Mouse (Mus musculus) forebrain, embryonic 14.5 days (tissue): Measurements from ENCODE around the gene Sh2b2. TPM values are rescaled to one million over a fixed set of nuclear protein-coding genes. Genes with fewer than 3 reads are reported as not detected.

ENCODE experiments used
- ATAC-seq: fragments of 200-750 bp; cut with Nextera tagmentation; 2 replicates; pipeline ENCODE4 v1.8.0; 2017; ENCODE audit warnings: mild to moderate bottlenecking, moderate library complexity
- DNase-seq: peaks from one replicate; pipeline ENCODE4 v3.0.0-alpha.2; 2015; ENCODE audit warnings: low spot score
- H3K27ac ChIP-seq: fragments of 300-500 bp; sonication (generic); 2 replicates; pipeline ENCODE4 v1.5.1; 2014; ENCODE audit warnings: low read depth, mild to moderate bottlenecking, control low read depth, low read length, moderate library complexity
- H3K27me3 ChIP-seq: fragments of 300-500 bp; sonication (generic); replicated peaks from 2 replicates; pipeline ENCODE4 v1.6.1; 2014; ENCODE audit warnings: low read length, control low read depth, mixed read lengths; ENCODE audit not compliant: control insufficient read depth, insufficient read depth
- H3K36me3 ChIP-seq: fragments of 300-500 bp; sonication (generic); 2 replicates; pipeline ENCODE4 v1.6.1; 2014; ENCODE audit warnings: low read length, control low read depth; ENCODE audit not compliant: control insufficient read depth, insufficient read depth
- H3K4me1 ChIP-seq: fragments of 300-500 bp; sonication (generic); 2 replicates; pipeline ENCODE4 v1.6.1; 2014; ENCODE audit warnings: antibody characterized with exemption, low read length, control low read depth; ENCODE audit not compliant: control insufficient read depth, insufficient read depth
- H3K4me2 ChIP-seq: fragments of 300-500 bp; sonication (generic); 2 replicates; pipeline ENCODE4 v1.6.1; 2014; ENCODE audit warnings: mild to moderate bottlenecking, control low read depth, low read length
- H3K4me3 ChIP-seq: fragments of 300-500 bp; sonication (generic); 2 replicates; pipeline ENCODE4 v1.5.1; 2014; ENCODE audit warnings: low read depth, low read length, control low read depth
- H3K9ac ChIP-seq: fragments of 300-500 bp; sonication (generic); 2 replicates; pipeline ENCODE4 v1.6.1; 2014; ENCODE audit warnings: mild to moderate bottlenecking, low read length, control low read depth, moderate library complexity
- H3K9me3 ChIP-seq: fragments of 300-500 bp; sonication (generic); replicated peaks from 2 replicates; pipeline ENCODE4 v1.6.1; 2016; ENCODE audit warnings: low read length, control low read depth, mixed read lengths; ENCODE audit not compliant: control insufficient read depth
- WGBS: fragments of 180-500 bp; shearing (Covaris S2); extraction: QIAGEN DNeasy Blood & Tissue Kit; methylation state at CpG from one replicate; pipeline ENCODE4 v1.1.7; 2014; 5-methylcytosine and 5-hydroxymethylcytosine counted together
- polyA plus RNA-seq: library from polyadenylated mRNA; unstranded; fragments of >200 nt; fragmentation: Nextera tagmentation; extraction: Ambion mirVana; gene quantifications from 2 replicates; pipeline ENCODE4 v1.2.1, GENCODE M21; 2014

Sh2b2 gene
- polyA plus RNA-seq, 1 experiment from 2014 or later = 16.5 TPM

- no peak for ATAC-seq
- H3K4me2 ChIP-seq = no peak overlapping the region
Measured at GRCm38 (mm10) chr5:136179594-136179993, 66.8 kb downstream of the Sh2b2 start.

GRCm38 (mm10) chr5:136173606-136174463, 72.5 kb downstream of the Sh2b2 start:
- Histone ChIP-seq H3K4me1 (peaks cover 10% of the 10 kb centered on the region), H3K27ac (peak overlapping the region; percentile 65; the same call in 1 of the 2 replicates), H3K9ac (no peak overlapping the region), H3K27me3 (no peaks in the 10 kb centered on the region), H3K4me3 (no peak overlapping the region), H3K9me3 (no peaks in the 10 kb centered on the region), H3K36me3 (peaks cover 15% of the 10 kb centered on the region), H3K4me2 (no peak overlapping the region)
- DNase-seq (peak; percentile 88), ATAC-seq (peak; percentile 44)
- 26% methylated on average over 9 of the region's 9 CpGs for WGBS

More at GRCm38 (mm10) chr5:136179594-136179993, 66.8 kb downstream of the Sh2b2 start:
- no peak overlapping the region for H3K27ac ChIP-seq
- 78% methylated on average over 5 of the region's 5 CpGs for WGBS
- no peak overlapping the region for H3K4me3 ChIP-seq
- peaks cover 65% of the 10 kb centered on the region for H3K36me3 ChIP-seq
- no peaks in the 10 kb centered on the region for H3K27me3 ChIP-seq
- no peak overlapping the region for H3K9ac ChIP-seq
- no peak for DNase-seq
- no peaks in the 10 kb centered on the region for H3K4me1 ChIP-seq
- H3K9me3 ChIP-seq = no peaks in the 10 kb centered on the region

GRCm38 (mm10) chr5:136172939-136173338, 73.4 kb downstream of the Sh2b2 start:
- Histone ChIP-seq H3K36me3 (0 out of 2 replicates have a peak, but pooled peaks cover 7% of the 10 kb centered on the region), H3K9ac (no peak overlapping the region), H3K9me3 (no peaks in the 10 kb centered on the region), H3K4me2 (no peak overlapping the region), H3K4me1 (peaks cover 10% of the 10 kb centered on the region), H3K4me3 (no peak overlapping the region), H3K27ac (no peak overlapping the region), H3K27me3 (no peaks in the 10 kb centered on the region)
- 83% methylated on average over 9 of the region's 9 CpGs for WGBS
- no peak for DNase-seq
- ATAC-seq = no peak

GRCm38 (mm10) chr5:136171363-136172341, 74.7 kb downstream of the Sh2b2 start:
- Histone ChIP-seq H3K4me3 (peak overlapping the region; percentile 55), H3K9me3 (no peaks in the 10 kb centered on the region), H3K27ac (no peak overlapping the region), H3K9ac (peak overlapping the region; percentile 75; the same call in 1 of the 2 replicates), H3K4me1 (peaks cover 10% of the 10 kb centered on the region), H3K4me2 (peak overlapping the region; percentile 88), H3K36me3 (0 out of 2 replicates have a peak, but pooled peaks cover 2% of the 10 kb centered on the region), H3K27me3 (no peaks in the 10 kb centered on the region)
- ATAC-seq (no peak), DNase-seq (peak; percentile 8)
- WGBS = 38% methylated on average over 17 of the region's 17 CpGs

- H3K9ac ChIP-seq = peak within 1 kb of the TSS; percentile 75
- 0 out of 2 replicates have a peak, but pooled peaks cover 2% of the 10 kb centered on the region for H3K36me3 ChIP-seq
- peak; percentile 89 for DNase-seq
- H3K4me2 ChIP-seq = peak within 1 kb of the TSS; percentile 88
- peak within 1 kb of the TSS; percentile 55 for H3K4me3 ChIP-seq
- 4% methylated on average over 48 of the region's 49 CpGs for WGBS
- peak; percentile 88 for ATAC-seq
- H3K27me3 ChIP-seq = no peaks in the 10 kb centered on the region
- H3K4me1 ChIP-seq = peaks cover 10% of the 10 kb centered on the region
- peak within 1 kb of the TSS; percentile 36 for H3K27ac ChIP-seq
- H3K9me3 ChIP-seq = no peaks in the 10 kb centered on the region
Measured at GRCm38 (mm10) chr5:136170512-136171362, 75.6 kb downstream of the Sh2b2 start, which contains the start of gene Orai2. Orai2 (minus strand) TSS chr5:136170713.

- H3K4me2 ChIP-seq = peak overlapping the region; percentile 88
- peak overlapping the region; percentile 55 for H3K4me3 ChIP-seq
- peak overlapping the region; percentile 75 for H3K9ac ChIP-seq
- H3K4me1 ChIP-seq = peaks cover 10% of the 10 kb centered on the region
- ATAC-seq (peak; percentile 35), DNase-seq (peak; percentile 21)
- H3K36me3 ChIP-seq = 0 out of 2 replicates have a peak, but pooled peaks cover 2% of the 10 kb centered on the region
- 12% methylated on average over 15 of the region's 15 CpGs for WGBS
- no peaks in the 10 kb centered on the region for H3K9me3 ChIP-seq
- H3K27me3 ChIP-seq = no peaks in the 10 kb centered on the region
- peak overlapping the region; percentile 27; the same call in 1 of the 2 replicates for H3K27ac ChIP-seq
Measured at GRCm38 (mm10) chr5:136169626-136170511, 76.5 kb downstream of the Sh2b2 start.
